Mouse (Mus musculus) gonadal fat pad, adult 2 months (tissue): ENCODE measurements around the gene Alb. TPM values are rescaled to one million over a fixed set of nuclear protein-coding genes. Genes with fewer than 3 reads are reported as not detected.

Experiments used
- DNase-seq: peaks from one replicate; pipeline ENCODE4 v3.0.0-alpha.2; 2012; ENCODE audit warnings: low read depth
- polyA plus RNA-seq: library from polyadenylated mRNA; depleted of rRNA; stranded (reverse); fragments of >200 nt; gene quantifications from 2 replicates; pipeline ENCODE4 v1.2.3, GENCODE M21; 2012; rRNA removed

Gene Alb
- polyA plus RNA-seq = 4.6 and 38.7 TPM in 2 replicates

GRCm38 (mm10) chr5:90460619-90461018 is at the start of gene Alb:
Gene Alb, plus strand, starts transcription at chr5:90460897.
- DNase-seq = no peak

GRCm38 (mm10) chr5:90414142-90414924 is 46.4 kb upstream of the Alb start:
- peak; percentile 74 for DNase-seq

GRCm38 (mm10) chr5:90414925-90415295 is 45.8 kb upstream of the Alb start:
- DNase-seq = no peak

- DNase-seq = no peak
Observed at GRCm38 (mm10) chr5:90424625-90425024, 36.1 kb upstream of the Alb start.

GRCm38 (mm10) chr5:90425191-90425590 is 35.5 kb upstream of the Alb start:
- DNase-seq = no peak

GRCm38 (mm10) chr5:90431053-90431452 is 29.6 kb upstream of the Alb start:
- no peak for DNase-seq

GRCm38 (mm10) chr5:90439157-90439556 is 21.5 kb upstream of the Alb start:
- no peak for DNase-seq

- DNase-seq = no peak
Observed at GRCm38 (mm10) chr5:90447577-90447976, 13.1 kb upstream of the Alb start.

- no peak for DNase-seq
Observed at GRCm38 (mm10) chr5:90449961-90450360, 10.7 kb upstream of the Alb start.

GRCm38 (mm10) chr5:90452711-90453110 is 8.0 kb upstream of the Alb start:
- no peak for DNase-seq

GRCm38 (mm10) chr5:90457241-90457640 is 3.5 kb upstream of the Alb start:
- no peak for DNase-seq

- DNase-seq = no peak
Observed at GRCm38 (mm10) chr5:90458727-90459126, 2.0 kb upstream of the Alb start.

- no peak for DNase-seq
Observed at GRCm38 (mm10) chr5:90466806-90467205, 6.1 kb downstream of the Alb start.

GRCm38 (mm10) chr5:90467245-90467644 is 6.5 kb downstream of the Alb start:
- DNase-seq = no peak

GRCm38 (mm10) chr5:90470836-90471235 is 10.1 kb downstream of the Alb start:
- no peak for DNase-seq

- DNase-seq = no peak
Observed at GRCm38 (mm10) chr5:90473902-90474301, 13.2 kb downstream of the Alb start.

- no peak for DNase-seq
Observed at GRCm38 (mm10) chr5:90474369-90474768, 13.7 kb downstream of the Alb start.

- DNase-seq = no peak
Observed at GRCm38 (mm10) chr5:90476741-90477140, 16.0 kb downstream of the Alb start.

- DNase-seq = no peak
Observed at GRCm38 (mm10) chr5:90477308-90478140, 16.8 kb downstream of the Alb start.

- no peak for DNase-seq
Observed at GRCm38 (mm10) chr5:90478886-90479285, 18.2 kb downstream of the Alb start.

- DNase-seq = no peak
Observed at GRCm38 (mm10) chr5:90485597-90485996, 24.9 kb downstream of the Alb start.

GRCm38 (mm10) chr5:90488323-90488722 is 27.6 kb downstream of the Alb start:
- DNase-seq = no peak

- no peak for DNase-seq
Observed at GRCm38 (mm10) chr5:90490518-90490917, 29.8 kb downstream of the Alb start, which contains the start of gene Afp. Gene Afp, plus strand, starts transcription at chr5:90490737.
